Mouse (Mus musculus) cerebellum, adult 9-10 months (tissue): ENCODE data around the gene Kat6b.

Experiments used
- DNase-seq: peaks from one replicate; pipeline ENCODE4 v3.0.0; 2022

Gene Kat6b

GRCm38 (mm10) chr14:21674471-21674870 lies 193.2 kb downstream of the Kat6b start:
- no peak for DNase-seq

DNA sequence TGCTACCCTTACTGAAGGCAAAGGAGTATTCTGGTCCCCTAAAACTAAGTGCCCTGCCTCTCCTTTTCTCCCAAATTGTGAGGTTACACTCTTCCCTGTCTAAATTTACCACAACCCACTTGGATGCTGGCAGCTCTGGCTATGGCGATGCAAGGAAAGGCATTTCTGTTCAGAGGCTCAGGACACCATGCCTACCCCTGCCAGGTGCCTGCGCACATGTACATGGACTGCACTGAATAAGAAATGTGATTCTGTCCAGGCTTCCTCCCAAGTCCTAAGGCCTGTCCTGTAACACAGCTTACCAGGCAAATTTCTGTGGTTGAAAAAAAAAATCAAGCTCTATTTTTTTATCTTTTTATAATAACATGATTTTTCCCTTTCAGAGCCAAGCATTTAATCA lies 195.0 kb downstream of the Kat6b start:
- no peak for DNase-seq

DNA sequence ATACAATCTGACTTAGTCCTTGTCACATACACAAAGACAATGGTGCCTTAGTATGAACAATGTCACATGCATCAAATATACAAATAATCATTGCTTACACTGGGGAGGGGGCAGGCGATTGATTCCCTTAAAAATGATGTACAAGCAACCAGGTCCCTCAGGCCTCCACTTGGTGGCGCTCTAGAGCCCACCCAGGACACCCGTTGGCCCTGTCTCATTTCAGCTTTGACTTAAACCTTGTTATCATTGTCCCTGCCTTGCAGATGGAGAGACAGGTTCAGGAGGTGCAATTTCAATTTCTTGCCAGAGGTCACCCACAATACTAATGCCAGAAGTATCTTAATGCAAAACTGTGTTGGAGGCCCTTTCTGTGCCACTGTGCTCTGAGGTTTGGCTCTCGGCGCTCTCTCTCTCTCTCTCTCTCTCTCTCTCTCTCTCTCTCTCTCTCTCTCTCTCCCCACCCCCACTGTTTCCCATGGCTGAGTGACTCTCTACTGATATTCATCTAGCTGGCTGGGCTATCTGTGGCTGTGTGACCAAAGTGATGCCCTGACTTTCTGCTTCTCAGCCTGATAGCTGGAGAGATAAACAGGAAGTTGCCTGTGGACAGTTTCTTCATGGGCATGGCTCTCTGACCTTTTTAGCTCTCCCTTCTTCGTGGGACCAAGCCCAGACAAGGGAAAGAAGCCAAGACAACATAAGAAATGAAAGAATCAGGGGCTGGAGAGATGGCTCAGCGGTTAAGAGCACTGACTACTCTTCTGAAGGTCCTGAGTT lies 197.5 kb downstream of the Kat6b start:
- DNase-seq = no peak

DNA sequence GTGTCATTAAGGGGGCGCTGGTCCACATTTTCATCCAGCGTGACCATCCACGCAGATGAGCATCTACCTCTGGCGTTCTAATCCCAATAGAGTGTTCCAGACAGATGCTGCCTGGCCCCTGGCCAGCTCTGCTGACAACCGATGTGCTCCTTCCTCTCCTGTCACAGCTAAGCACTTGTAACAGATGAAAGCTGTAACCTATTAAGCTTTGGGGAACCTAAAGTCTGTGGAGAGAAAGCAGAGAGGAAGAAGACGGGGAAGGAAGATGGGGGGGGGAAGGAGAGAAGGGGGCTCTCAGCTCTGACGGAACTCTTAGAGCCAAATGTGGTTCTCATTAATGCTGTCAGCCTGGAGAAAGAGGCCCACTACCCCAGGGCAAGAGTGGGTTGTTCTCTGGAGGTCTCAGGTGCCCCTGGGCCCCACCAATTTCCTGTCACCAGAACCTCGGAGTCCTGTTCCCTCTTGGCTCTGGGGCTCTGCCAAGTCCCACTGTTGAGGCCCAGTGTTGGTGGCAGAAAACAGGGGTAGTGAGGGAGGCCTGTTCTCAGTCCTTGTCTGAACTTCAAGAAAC lies 198.5 kb downstream of the Kat6b start:
- DNase-seq = no peak

DNA sequence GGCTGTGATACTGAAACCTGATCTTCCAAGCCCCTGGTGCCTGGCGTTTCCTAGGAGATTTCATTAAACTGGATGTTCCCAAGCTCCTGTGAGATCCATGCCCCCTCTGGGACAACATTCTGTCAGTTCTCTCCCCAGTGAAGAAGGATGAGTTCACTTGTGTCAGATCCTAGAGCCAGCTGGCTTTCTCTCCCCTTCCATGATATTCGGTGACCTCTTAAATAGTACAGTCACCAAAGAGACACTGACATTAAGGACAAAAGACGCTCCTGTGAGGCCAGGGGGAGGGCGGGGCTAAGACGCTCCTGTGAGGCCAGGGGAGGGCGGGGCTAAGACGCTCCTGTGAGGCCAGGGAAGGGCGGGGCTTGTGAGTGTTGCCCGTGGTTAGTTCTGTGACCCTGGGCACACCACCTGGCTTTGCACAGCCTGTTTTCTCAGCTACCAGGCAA lies 201.5 kb downstream of the Kat6b start:
- no peak for DNase-seq

- DNase-seq = no peak
Observed at GRCm38 (mm10) chr14:21683834-21684233, 202.6 kb downstream of the Kat6b start.

DNA sequence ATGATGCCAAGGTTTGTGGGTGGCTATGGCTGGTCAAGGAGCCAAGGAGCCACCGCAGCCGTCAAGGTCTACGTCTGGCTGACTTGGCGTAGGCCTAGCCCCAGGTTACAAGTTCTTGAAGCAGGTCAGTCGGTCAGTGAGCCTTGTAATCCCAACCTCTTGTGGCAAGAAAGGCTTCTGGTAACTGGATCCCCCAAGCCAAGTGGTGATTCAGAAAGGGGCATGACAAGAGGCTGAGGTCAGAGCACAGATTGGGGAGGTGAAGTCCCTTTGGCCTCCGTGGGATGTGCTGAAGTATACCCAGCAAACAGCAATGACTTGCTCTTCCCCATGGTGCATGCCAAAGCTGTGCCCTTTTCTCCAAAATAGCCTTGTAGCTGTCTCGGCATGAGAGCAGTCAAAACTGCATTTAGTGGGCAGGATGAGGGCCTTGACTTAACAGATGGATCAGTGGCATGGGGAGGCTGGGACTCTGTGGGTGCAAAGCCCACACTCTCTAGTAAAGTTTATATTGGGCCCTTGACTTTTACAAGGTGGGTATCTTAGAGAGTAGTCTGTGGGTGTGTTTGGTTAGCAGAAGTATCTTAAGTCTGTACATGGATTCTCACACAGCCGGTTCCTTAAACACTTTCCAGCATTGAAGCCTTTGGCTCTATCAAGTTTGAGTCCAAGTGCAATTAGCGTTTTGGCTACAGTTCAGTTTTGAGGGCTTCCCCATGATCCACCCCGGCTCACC lies 204.3 kb downstream of the Kat6b start:
- DNase-seq = no peak

DNA sequence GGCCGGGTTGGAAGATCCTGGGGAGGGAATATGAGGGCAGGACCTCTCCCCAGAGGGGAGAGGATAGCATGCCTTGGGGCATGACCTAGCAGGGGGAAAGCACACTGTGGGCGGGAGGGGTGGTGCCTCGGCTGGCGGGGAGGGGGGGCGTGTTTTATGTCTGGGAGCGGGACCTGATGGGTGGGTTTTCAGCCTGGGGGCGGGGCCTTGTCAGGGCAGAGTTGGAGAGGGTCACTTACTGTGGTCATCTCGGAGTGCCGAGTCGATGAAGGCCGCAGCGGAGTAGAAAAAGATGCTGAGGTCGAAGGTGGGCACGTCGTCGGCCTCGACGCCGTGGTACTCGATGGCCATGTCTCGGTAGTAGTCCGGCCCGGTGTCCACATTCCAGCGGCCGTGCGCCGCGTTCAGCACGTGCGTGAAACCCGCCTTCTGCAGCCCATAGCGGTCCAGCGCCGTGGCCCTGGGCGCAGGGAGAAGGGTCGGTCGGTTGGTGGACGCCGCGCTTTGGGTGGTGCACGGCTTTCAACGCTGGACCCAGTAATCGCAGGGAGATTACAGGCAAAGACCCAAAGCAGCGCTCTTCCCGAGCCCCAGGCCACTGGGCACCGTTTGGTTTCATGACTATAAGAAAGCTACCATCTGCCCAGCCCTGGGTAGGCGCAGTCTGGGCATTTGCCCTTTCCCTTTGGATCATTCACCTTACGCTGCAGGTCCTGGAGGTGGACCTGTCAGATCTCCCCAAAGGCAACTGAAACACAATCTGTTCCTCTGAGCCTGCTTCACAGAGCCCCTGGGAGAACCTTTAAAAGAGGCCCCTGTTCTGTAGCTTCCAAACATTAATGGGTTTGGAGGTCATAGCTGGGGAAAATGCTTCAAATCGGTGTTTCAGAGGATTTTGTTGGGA lies 205.4 kb downstream of the Kat6b start:
- DNase-seq = no peak

- DNase-seq = no peak
Observed at GRCm38 (mm10) chr14:21691070-21691469, 209.8 kb downstream of the Kat6b start.

GRCm38 (mm10) chr14:21695020-21695419 lies 213.8 kb downstream of the Kat6b start:
- no peak for DNase-seq

DNA sequence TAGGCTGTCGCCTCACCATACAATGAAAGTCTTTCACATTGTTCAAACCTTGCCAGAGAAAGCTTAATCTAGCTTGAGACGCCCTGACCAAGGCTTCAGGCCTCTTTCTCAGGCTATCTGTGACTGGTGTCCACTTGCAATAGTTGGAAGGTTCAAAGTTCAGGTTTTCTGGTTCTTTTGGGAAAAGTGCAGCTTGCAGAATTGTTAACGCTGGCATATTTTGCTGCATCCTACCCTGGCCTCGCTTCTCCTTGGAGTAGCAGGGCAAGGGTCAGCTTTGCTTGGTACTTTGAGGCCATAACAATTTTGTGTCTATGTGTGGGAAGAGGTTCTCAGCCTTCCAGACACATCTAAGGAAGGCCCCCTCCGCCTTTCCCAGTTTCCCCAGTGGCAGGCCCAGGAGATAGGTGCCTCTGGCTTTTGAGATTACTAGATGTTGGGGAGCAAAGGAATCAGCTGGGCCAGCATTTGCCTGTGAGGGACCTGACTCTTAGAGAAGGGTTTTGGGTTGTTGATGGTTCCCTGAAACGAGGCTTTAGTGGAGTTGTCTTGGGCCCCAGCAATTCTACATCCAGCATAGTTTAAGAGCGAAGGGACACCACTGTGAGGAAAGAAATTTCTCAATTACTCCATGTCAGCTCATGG lies 215.1 kb downstream of the Kat6b start:
- no peak for DNase-seq

- no peak for DNase-seq
Observed at GRCm38 (mm10) chr14:21702691-21703090, 221.5 kb downstream of the Kat6b start.

GRCm38 (mm10) chr14:21703255-21703654 lies 222.0 kb downstream of the Kat6b start:
- no peak for DNase-seq

- no peak for DNase-seq
Observed at GRCm38 (mm10) chr14:21705462-21705861, 224.2 kb downstream of the Kat6b start.

GRCm38 (mm10) chr14:21706759-21707571 lies 225.7 kb downstream of the Kat6b start:
- no peak for DNase-seq

- DNase-seq = no peak
Observed at GRCm38 (mm10) chr14:21709545-21709944, 228.3 kb downstream of the Kat6b start.

DNA sequence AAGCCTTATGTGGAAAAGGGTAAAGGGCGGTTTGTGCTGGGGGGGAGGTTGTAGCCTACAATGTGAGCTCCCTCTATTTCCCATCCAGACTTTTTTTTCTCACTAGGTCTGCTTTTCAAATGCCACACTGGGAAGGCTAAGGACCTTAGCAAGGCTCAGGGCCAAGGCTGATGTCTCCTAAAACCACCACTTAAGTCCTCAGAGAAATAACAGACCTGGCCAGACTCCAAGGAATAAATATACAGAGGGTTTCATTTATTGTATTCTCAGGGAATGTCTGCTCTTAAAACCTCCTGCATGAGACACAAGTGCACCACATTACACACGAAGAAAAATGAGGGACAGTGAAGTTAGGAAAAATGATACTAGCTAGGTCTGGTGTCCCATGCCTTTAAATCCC lies 230.0 kb downstream of the Kat6b start:
- no peak for DNase-seq

DNA sequence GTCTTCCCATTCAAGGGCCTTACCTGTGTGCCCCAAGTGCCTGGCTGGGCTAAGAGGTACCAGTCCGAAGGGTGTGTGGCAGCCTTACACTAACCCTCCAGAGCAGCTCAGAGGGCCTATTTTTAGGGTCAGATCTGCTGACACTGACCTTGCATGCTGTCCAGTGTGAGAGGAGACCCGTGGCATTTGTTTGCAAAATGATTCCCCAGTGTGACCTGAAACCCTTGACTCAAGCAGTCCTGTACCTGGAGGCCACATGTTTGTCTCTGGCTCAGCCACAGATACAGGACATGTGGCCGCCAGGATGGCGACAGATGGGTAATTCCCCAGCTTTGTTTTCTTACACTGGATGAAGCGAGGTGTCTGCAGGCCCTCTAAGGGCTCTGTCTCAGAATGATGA lies 233.3 kb downstream of the Kat6b start, which contains the start of gene Dupd1:
TSS of gene Dupd1 (minus strand) at position 91 of the 400 bp plus-strand sequence.
- DNase-seq = no peak

- no peak for DNase-seq
Observed at GRCm38 (mm10) chr14:21719646-21720383, 238.6 kb downstream of the Kat6b start.

- DNase-seq = no peak
Observed at GRCm38 (mm10) chr14:21720430-21721205, 239.4 kb downstream of the Kat6b start.
